Mouse (Mus musculus): ENCODE measurements around the gene Slc25a25.

Gene Slc25a25

DNA sequence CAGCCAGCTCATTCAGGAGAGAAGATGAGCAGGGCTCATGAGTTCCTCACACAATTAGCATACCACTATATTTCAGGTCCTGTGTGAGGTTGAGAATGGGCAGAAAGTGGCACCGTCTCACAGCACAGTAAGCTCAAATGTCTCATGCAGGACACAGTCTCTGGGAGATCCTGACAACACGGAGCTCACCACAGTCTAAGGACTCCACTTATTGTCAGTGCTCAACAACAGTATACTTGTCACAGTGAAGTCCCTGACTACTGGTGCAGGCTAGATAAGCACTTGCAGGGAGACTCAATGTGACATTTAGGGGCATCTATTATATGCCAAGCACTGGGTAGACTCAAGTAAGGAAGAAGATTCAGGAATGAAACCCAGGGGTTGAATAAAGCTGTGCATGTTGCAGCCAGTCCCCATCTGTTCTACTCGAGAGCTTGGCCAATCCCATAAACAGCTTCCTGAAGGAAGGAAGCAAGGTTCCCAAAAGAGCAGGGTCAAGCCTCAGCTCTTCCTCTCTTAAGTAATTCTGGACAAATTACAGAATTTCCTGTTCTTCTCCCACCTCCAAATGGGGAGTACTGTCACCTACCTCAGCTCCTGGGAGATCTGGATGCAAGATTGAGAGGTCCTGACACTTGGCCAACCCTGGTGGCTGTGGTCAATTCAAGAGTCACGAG, 21.9 kb downstream of the Slc25a25 start:
- DNase-seq (ENCODE audit: low spot score in 2 of 2): no peak

GRCm38 (mm10) chr2:32428262-32428722, 23.0 kb downstream of the Slc25a25 start:
- DNase-seq (ENCODE audit: low spot score in 2 of 2): peak; percentile 48 to 67

DNA sequence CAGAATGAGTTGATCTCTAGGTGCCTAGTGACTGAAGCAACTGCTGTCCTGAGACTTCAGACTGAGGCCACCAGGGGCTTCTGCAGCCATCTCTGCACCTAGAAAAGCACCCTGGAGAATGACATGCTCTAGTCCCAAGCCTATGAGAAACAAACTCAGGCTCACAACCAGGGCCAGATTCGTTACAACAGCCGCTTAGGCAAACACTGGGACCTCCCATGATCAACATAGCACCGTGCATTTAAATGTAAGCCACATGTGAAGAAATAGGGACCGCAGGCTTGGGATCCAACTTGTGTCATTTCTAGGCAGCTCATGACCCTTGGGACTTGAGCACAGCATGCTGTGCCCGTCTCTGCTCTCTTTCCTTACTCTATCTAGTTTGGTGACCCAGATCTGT, 23.5 kb downstream of the Slc25a25 start:
- no peak for DNase-seq (ENCODE audit: low spot score in 2 of 2)

DNA sequence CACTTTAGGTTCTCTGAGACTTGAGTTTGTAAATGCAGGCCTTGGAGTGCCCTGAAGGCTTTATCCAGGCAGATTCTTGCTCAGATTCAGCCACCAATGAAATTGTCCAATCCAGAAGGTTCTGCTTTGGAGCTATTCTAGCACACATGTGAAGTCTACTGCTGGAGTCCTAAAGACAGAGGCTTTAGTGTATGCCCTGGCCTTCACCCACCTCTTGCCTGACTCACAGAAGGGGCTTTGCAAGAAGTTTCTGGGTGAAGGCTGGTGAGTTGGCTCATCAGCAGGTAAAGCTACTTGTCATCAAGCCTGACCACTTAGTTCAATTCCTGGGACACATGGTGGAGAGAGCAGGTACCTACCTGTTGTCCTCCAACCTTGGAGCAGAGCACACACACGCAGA, 25.1 kb downstream of the Slc25a25 start:
- DNase-seq (ENCODE audit: low spot score in 2 of 2): no peak

- DNase-seq (ENCODE audit: low spot score in 2 of 2): no peak
Observed at GRCm38 (mm10) chr2:32425568-32425967, 25.7 kb downstream of the Slc25a25 start.

DNA sequence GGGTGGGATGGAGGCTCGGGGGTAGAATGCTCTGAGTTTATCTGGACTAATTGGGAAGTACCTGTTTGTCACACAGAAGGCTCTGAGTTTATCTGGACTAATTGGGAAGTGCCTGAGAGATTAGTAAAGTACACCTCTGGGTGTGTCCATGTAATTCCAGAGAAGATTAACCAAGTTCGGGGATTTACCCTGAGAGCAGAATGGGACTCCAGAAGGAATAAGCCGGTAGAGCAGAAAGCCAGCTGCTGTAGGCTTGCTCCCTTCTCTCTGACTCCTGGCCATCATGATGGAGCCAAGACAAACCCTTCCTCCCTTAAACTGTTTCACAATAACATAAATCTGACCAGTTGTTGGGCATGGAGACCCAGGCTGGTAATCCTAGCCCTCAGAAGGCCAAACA, 26.4 kb downstream of the Slc25a25 start:
- no peak for DNase-seq (ENCODE audit: low spot score in 2 of 2)

DNA sequence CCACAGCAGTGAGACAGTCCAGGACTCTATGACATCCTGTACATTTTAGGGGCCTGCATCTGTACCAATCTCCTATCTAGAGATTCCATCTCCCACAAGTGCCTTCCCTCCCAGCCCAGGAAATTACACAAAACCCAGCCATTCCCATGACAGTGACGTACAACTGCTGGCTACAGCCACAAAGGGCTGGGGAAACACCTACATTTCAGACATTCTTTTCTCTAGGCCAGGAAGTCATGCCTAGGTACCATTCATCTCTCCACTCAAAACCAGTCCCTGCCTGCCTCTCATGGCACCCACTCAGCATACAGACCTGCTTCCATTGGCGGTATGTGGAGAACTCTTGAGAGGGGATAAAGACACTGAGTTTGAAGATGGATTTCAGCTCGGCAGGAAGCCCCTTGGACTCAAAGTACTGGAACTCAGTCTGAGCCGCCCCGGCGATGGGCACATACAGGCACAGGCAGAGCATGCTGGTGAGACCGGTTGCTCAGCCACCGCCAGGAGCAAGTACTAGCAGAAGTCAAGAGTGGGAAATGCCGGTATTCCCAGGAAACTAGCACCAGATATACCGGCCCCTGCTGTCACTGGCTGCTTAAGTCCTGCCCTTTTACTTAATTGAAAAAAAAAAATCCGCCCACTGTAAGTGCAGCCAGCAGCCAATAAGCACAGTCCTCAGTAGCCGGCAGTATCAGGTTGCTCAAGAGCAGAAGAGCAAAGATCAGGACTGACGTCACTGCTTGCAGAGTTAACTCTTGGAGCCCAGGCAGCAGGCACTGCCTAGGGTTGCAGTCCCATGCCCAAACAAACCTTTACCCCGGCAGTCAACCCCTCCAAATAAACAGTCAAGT, 27.5 kb downstream of the Slc25a25 start:
- DNase-seq (ENCODE audit: low spot score in 2 of 2): peak in 1 of 2 experiments; percentile 40

DNA sequence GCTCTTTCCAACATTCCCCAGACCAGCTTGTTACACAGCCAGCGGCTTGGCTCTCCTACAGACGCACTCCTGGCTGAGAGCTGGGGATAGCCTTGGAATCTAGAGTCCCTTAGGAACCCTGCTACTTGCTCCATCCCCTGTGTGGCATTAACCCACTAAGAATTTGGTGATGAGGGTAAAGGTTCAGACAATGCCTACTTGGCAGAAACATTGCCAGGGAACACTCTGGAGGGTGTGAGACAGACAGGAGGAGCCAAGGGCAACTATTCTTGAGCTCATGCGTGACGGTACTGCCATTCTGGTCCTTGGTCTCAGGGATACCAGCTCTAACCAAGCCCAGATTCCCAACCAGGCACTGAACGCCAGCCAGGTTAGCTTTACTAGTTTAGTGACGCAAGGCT, 29.4 kb downstream of the Slc25a25 start:
- DNase-seq (ENCODE audit: low spot score in 2 of 2): no peak

GRCm38 (mm10) chr2:32420647-32421046, 30.6 kb downstream of the Slc25a25 start:
- no peak for DNase-seq (ENCODE audit: low spot score in 2 of 2)

- DNase-seq (ENCODE audit: low spot score in 2 of 2): no peak
Observed at GRCm38 (mm10) chr2:32420066-32420608, 31.1 kb downstream of the Slc25a25 start.

GRCm38 (mm10) chr2:32419359-32419758, 31.9 kb downstream of the Slc25a25 start:
- no peak for DNase-seq (ENCODE audit: low spot score in 2 of 2)

GRCm38 (mm10) chr2:32418430-32419151, 32.7 kb downstream of the Slc25a25 start:
- DNase-seq (ENCODE audit: low spot score in 2 of 2): no peak

DNA sequence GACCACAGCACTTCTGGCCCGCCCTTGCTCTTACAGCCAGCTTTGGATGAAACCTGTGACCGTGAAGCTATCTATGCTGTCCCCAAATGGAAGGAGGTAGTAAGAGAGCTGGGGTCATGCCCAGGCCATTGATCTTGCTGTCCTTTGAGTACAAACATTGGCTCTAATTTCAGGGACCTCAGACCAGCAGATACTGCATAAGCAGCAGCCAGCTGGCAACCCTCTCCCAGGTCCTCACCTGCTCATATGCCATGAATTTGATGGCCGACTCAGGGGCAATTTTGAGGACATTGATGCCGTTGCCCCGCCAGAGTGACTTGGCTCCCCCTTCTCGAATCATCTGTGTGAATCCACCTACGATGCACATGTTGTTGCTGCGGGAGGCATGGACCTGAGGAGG, 33.8 kb downstream of the Slc25a25 start:
- no peak for DNase-seq (ENCODE audit: low spot score in 2 of 2)

DNA sequence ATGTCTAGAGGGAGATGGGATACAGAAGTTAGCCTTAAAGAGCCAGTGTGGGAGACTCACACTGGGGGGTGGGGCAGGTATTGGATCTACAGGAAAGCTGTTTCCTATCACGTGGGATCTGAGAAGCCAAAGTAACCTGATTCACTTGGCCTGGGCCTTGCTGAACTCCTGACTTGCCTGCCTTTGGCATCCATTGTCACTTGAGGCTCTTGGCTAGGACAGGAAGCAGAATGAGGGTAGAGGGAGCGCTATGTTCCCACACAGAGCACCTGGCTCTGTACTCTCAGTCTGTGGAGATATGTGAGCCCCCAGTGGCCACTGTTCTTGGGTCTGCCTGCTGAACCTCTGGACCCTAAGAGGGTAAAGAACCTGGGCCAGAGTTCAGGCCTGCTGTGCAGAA, 34.7 kb downstream of the Slc25a25 start:
- DNase-seq (ENCODE audit: low spot score in 2 of 2): no peak

GRCm38 (mm10) chr2:32415801-32416200, 35.4 kb downstream of the Slc25a25 start:
- no peak for DNase-seq (ENCODE audit: low spot score in 2 of 2)

- no peak for DNase-seq (ENCODE audit: low spot score in 2 of 2)
Observed at GRCm38 (mm10) chr2:32413936-32414335, 37.3 kb downstream of the Slc25a25 start.

- DNase-seq (ENCODE audit: low spot score in 2 of 2): no peak
Observed at GRCm38 (mm10) chr2:32412742-32413531, 38.3 kb downstream of the Slc25a25 start.

DNA sequence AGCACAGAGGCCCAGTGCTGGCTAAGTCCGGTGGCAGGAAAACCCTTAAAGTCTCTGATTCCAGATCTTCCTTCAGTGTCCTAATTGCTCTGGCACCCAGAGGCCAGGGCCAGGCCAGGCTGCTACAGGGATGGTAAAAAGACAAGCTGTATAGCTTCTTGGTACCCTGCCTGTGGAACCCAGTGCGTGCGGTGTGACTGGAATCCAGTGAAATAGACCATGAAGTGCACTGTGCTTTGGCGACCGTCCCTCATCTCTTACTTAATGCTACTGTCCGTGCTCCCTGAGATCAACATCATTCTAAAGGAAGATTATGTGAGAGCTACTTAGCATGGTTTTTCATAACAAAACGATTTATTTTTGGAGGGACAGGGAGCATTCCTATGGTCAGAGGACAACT, 39.8 kb downstream of the Slc25a25 start:
- DNase-seq (ENCODE audit: low spot score in 2 of 2): no peak

DNA sequence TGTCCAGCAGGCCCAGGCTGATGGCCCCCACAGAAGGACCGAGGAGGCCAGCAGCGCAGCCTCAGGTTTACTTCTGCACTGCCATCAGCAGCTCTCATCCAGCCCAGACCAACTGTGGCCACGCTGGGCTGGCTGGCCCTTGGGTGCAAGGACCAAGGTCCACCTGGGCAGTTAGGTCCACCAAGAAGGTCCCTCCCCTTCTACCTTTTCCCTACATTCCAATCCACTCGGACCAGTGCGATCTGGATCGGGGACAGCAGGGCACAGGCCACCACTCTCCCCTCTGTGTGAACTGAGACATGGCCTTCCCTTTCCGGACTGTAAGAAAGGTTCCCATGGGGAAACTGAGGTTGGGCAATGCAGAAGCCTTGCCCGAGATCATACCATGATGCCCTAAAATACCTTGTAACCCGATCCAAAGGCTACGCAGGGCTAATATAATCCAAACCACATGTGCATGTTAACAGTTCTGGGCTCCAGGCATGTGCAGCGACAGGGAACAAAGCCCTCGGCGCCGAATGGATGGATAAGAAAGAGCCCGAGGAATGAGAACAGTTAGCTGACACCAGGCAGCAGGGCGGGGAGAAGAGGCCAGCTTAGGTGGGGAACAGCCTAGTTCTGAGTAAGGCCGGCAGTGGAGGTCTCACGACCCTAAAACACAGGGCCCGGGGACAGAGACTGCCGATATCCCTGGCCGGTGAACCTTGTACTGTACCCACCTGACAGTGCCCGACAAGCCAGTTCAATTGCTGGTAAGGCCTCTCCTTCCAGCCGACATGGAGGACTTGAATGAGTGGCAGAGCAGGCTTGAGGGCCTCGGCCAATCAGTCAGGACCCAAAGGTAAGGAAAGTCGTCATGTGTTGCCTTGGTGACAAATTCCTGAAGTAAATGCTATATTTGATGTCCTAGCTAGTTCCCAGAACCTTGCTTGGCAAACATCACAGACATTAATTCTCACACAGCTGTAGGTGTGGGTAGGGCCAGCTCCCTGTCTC, 42.5 kb downstream of the Slc25a25 start:
- no peak for DNase-seq (ENCODE audit: low spot score in 2 of 2)

Data from frontal cortex, postnatal 10 days (tissue).